Mouse (Mus musculus): ENCODE measurements around the gene Saal1. TPM values are rescaled to one million over a fixed set of nuclear protein-coding genes. Genes with fewer than 3 reads are reported as not detected.
"Not testable (repeated sequence)": the region's sequence is repeated elsewhere in the genome, so short reads cannot be mapped to it uniquely, and the experiment has no call there.

The Saal1 gene
- polyA plus RNA-seq (2017; shearing (Covaris generic)): 10 to 100 TPM; 16.0 to 20.2 TPM

DNA sequence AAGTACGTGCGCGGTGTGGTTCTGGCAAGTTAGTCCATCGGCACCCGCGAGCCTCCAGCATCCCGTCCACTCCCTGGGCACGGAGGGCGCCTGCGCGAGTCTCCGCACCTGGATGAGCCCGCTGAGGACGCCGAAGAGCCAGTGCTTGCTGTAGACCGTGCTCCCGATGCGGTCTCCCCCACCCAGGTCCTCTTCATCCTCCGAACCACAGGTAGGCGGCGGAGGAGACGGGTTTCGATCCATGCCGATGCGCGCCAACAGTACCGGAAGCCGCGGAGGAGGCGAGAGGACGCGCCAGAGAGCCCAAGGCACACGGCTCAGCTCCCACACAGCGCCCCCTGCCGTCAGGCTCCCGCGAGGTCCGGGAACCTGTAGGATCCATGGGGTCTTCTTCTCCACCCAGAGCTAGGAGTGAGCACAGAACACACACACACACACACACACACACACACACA is at the start of gene Saal1:
Gene Saal1, minus strand, starts transcription at position 291 of the 455 bp plus-strand sequence.
- ATAC-seq: peak; percentile 97

DNA sequence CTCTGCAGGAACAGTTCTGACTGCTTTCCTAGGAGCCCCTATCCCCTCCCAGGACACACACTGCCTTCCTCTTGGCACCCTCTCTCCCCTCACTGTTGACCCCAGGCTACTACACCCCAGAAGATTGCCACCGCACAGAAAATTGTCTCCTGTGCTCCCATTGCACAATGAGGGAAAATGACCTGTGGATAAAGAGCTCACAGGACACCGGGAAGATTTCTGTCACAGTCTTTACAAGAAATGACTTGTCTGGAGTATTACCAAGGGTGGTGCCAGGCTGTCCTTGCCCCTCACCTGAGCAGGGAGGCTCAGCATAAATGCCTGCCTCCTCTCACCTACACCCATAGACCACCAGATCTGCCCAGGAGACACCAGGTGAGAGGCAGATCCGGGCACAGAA is 41.0 kb upstream of the Saal1 start, which contains the start of gene Saa2:
Gene Saa2, plus strand, starts transcription at position 301 of the 400 bp plus-strand sequence.
- no peak for ATAC-seq

DNA sequence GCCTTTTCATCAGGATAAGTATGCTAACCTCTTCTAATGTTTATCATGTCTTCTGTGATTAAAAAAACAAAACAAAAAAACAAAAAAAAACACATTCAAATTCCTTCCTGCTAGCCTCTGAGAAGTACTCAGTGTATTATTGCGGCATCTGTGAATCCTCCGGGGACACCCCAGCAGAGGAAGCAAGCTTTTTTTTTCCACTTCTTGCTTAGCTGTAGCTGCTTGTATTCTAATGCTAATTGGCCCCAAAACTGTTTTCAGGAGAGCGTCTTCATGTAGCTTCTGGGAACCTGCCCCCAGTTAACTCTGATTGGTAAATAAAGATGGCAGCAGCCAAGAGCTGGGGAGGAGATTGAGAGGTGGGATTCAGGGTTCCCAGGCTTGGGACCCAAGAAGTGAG is 38.0 kb upstream of the Saal1 start:
- no peak for ATAC-seq

DNA sequence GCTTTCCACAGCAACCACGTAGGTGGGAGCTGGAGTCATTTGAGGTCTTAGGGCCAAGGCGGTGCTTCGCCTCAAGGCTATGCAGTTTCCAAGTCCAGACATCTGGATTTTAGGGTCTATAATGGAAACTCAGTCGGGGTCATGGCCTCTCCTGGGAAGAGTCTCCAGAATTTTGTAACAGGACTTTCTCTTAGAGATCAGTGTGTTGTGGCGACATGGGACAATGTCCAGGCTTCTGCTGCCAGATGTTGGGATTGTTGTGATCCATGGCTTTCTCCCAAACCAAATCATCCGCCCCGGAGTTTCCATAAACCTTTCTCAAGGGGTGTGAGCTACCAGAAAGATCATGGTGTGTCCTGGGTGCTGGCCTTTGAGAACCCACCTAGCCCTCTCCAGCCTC is 35.9 kb upstream of the Saal1 start:
- ATAC-seq: no peak

DNA sequence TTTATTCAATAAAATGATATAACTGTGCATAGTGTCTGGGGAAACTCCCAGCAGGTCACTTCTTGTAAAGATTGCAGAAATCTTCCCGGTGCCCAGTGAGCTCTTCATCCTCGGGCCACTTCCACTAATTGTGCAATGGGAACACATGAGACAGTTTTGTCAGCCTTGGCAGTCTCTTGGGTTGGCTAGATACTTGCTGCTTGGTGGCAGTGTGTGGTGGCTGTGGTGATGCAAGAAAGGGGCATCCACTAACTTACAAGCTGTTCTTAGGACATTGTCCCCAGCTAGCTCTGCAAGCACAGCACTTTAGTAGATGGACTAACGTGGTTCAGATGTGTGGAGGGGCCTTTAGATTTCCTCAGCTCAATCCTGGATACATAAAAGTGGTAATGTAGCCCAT is 35.3 kb upstream of the Saal1 start:
- ATAC-seq: no peak

DNA sequence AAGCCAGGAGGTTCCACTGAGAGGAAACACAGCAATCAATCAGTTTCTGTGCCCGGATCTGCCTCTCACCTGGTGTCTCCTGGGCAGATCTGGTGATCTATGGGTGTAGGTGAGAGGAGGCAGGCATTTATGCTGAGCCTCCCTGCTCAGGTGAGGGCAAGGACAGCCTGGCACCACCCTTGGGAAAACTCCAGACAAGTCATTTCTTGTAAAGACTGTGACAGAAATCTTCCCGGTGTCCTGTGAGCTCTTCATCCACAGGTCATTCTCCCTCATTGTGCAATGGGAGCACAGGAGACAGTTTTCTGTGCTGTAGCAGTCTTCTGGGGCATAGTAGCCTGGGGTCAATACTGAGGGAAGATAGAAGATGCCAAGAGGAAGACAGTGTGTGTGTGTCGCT is 32.4 kb upstream of the Saal1 start, which contains the start of gene Saa1:
Gene Saa1, minus strand, starts transcription at position 101 of the 400 bp plus-strand sequence.
- not testable (repeated sequence) for ATAC-seq

DNA sequence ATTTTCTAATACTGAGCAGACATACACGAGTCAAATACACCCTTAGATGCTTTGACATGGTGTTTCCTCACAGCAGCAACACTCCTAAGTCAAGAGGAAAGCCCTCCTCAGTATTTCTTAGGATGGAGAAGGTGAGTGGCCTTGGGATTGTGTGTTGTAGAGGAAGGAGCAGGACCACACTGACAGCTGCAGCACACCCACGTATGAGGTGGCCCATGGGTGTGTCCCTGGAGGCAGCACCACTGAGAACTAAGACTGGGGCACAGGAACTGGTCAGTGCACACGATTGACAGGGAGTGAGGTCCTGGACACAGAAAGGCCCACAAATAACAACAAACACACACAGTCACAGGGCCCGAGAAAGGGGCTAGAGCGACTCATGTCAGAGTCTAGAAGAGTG is 29.6 kb upstream of the Saal1 start:
- ATAC-seq: not testable (repeated sequence)

DNA sequence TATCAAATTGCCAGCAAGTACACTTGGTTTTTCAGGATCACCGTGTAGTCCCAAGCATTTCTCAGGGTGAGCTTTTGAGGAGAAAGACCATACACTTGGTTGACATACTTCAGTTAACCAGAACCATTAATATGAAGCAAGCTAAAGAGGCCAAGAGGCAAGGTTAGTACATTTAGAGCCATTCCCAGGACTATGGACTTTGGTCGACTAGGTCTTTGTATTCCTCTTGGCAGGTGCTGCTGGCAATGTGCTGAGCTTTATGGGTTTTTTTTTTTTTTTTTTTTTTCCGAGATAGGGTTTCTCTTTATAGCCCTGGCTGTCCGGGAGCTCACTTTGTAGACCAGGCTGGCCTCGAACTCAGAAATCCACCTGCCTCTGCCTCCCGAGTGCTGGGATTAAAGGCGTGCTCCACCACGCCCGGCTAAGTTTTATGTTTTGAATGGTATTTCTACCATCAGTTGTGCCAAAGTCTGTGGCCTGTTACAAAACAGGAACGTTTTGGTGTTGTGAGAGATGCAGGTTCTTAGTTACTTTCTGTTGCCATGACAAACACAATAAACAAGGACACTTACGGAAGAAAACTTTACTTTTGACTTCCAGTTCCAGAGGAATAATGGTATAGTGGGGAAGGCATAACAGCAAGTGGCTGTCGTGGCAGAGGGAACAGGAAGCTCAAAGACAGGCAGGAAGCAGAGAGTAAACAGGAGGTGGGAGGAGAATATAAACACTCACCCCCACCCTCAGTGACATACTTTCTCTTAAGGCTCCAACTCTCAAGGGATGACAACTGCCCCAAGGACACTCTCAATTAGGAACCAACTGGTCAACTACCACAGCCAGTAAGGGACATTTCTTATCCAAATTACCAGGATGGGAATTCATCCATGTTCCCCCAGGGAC is 28.3 kb upstream of the Saal1 start:
- no peak for ATAC-seq

DNA sequence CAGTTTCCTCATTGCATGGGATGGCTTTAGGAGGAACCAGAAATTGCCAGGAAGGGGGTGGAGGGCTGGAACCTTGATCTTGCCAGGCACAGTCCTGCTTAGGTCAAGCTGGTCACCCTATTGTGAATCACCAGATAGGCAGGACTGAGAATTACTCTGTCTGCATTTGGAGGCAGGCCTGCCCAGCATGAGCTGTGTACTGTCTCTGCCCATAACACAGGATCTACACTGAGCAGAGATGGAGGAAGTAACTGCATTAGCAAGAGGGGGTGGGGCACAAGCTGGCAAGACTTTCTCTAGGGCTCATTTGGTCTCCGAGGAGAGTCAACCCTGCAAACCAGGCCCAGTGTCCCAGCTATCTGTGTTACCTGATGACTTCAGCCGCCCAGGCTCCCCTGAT is 24.5 kb upstream of the Saal1 start:
- ATAC-seq: no peak

DNA sequence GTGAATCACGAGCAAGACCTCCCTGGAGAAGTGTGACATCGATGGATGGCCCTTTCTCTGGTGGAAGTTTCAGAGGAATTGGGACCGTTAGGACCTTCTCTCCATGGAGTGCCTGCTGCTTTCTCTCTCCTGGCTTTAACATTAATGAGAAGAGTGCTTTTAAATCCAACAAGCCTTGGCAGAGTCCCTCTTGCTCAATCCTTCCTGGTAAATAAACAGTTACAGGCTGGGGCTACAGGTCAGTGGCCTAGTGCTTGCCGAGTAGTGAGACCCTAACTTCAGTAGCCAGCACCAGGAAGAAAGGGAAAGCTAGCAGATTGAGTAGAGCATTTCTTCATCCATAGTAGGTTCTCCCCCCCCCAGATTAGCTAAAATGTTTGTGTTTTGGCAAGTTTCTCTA is 22.0 kb upstream of the Saal1 start, which contains the start of gene Saa4:
Gene Saa4, minus strand, starts transcription at position 146 of the 400 bp plus-strand sequence.
- no peak for ATAC-seq

DNA sequence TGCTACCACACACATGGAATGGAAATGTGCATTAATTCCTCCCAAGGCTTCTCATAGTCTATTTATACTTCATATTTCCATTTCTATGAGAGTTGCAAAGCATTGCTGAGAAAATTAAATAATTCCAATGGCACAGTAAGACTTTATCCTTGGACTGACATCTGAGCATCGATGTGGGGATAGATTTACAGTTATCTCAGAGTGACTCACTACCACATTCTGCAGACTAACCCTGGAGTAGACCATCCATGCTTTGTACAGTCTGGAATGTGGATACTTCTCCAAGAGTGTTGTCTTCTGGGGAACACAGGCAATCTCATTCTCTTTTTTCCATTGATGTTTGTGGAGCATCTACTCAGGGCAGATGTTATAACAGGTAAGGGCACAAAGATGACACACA is 17.1 kb upstream of the Saal1 start:
- ATAC-seq: no peak

DNA sequence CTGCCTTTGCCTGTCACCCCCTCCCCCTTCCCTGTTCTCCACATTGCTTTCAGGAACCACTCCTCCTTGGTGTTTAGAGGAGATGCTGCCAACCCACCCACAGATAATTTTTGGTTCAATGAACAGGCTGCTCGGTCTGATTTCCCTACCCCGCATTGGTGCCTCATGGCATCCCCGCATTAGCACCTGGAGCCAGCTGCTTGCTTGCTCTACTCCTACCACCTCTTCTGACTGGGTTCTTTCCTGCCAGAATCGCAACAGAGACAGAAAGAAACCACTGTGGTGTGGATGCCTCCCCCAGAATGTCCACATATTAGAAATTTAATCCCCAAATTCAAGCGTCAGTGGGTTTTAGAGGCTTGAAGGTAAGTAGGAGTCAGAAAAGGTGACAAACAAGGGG is 13.9 kb upstream of the Saal1 start:
- ATAC-seq: no peak

DNA sequence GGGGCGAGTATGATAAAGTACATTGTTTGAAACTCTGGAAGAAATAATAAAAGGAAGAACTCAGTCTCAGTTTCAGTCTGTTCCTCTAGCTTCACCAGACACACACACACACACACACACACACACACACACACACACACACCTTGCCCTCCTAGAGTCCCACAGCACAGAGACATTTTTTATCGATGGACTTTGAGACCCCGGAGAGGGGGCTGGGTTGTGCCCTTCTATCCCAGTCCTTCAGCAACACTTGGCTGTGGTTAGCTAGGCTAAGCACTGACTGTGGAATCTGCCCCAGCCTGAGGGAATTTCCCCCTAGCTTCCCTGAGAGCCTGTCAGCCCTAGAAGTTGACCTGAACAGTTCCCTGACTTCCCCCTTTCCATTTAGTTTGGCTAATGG is 13.4 kb upstream of the Saal1 start:
- ATAC-seq: no peak

DNA sequence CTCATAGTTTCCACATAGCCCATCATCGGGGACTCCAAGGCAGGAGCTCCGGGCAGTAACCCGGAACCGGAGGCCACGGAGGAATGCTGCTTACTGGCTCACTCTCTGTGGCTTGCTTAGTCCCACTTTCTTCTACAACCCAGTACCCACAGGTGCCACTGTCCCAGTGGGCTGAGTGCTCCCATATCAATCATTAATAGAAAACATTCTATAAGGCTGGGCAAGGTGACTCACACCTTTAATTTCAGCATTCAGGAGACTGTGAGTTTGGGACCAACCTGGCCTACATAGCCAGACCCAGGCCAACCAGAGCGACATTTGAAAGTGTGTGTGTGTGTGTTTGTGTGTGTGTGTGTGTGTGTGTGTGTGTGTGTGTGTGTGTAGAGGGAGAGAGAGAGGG is 12.9 kb upstream of the Saal1 start:
- no peak for ATAC-seq

DNA sequence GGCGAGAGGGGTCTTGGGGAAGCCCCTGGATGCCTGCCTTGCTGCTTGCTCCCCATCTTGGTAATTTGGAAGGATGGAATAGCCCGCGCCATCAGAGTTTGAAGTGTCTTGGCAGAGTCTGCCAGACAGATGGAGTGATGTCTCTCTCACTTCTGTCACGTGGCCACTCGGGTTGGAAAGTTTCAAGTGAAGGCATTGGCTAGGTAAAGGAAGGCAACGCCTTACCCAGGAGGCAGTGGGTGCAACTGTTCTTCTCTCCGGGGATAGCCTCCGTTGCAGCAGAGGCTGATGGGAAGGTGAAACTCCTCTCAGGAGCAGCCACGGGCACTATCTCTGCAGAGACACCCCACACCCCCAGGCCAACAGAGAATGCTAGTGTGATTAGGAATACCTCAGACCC is 10.0 kb upstream of the Saal1 start:
- ATAC-seq: no peak

DNA sequence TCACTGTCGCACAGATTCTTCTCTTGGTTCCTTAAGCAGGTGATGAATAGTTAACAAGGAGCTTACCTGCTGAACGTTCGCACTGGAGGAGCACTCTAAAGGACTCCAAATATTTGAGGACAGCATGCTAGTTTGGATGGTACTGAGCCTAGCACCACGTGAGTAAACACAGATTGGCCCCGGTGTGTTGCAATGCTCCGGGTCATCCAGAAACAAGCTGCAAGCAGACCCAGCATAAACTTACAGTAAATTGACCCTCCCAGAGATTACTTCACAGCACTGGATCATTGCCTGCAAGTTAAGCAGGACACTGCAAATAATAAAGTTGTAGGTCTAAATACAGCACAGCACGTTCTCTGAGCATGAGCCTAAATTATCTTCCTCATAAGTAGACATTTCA is 9.0 kb upstream of the Saal1 start:
- no peak for ATAC-seq

DNA sequence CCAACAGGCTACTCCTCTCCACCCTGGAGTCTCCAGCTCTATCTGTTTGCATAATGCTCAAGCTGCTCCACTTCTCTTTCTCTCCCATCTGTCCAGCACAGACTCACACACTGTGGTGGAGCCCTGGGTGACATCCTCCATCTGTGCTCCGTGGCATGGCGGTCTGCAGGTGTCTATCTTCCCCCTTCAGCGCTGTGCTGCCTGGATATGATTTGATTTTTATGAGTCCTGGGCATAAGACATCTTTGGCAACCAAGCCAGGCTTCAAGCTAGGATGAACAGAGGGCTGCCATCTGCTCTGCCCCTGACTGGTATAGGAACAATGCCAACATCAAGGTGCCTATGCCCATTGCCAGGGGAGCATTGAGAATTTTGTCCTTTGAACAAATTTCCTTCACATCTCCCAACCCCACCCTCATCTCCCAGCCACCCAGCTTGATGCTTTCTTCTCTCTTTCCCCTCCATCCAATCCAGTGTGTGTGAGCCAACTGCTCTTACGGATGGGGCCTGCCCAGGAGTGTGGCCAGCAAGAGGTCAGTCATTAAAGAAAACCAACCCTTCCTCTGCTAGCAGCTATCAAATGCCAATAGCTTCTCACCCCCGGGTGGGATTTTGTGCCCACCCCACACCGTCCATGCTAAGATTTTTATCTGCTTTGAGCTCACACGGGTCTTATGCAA is 8.3 kb upstream of the Saal1 start:
- ATAC-seq: no peak

DNA sequence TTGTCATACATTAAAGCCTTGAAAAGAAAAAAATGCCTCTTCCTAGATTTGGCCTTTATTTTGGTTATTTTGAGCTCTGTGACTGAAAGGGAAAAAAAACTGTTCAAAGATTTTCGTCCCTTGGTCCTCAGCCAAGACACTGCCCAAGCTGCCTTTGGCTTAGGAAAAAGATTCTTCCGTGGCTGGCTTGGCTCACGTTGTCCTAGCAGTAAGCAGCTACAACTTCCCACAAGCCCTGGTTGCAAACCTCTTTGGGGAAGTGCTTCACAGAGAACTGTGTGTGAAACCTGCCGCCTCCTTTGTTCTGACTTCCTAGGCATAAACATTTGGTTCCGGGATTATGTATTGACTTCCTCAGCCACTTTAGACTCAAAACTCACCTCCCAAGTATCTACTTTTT is 6.4 kb upstream of the Saal1 start:
- ATAC-seq: no peak

DNA sequence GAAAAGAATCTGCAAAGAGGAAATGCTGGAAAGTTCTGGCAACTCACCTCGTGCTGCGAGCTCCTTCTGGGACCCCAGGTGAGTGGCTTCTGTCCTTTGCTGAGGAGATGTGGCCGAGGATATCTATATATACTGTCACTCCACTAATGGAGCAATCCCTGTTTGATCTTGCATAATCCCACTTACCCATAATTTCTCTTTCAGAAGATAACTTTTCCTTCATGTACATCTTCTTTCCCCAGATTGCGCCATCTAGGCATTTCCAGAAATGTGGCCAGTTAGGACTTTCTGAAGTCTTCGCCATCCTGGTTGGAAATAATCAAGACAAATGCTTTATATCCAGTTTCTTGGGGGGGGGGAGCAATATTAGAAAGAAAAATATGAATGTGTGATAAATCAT is 5.1 kb upstream of the Saal1 start, which contains the start of gene Saa3:
Gene Saa3, minus strand, starts transcription at position 101 of the 400 bp plus-strand sequence.
- no peak for ATAC-seq

DNA sequence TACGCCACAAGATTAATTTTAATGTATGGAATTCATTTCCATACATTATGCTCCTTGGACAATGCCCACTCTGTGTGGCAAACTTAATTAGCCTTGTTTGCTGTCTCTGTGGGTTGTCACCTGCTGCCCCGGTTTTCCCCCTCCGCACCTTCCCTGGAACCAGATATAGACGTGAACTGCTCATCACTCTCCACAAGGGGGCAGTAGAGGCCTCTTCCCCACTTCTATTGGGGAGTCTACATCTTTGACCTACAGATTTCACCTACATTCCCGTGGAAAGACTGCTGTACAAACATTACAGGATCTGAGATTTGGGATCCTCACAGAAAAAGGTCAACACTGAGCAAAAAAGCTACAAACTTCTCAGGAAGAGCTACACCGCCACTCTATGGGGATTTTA is 4.0 kb upstream of the Saal1 start:
- peak; percentile 40 for ATAC-seq

DNA sequence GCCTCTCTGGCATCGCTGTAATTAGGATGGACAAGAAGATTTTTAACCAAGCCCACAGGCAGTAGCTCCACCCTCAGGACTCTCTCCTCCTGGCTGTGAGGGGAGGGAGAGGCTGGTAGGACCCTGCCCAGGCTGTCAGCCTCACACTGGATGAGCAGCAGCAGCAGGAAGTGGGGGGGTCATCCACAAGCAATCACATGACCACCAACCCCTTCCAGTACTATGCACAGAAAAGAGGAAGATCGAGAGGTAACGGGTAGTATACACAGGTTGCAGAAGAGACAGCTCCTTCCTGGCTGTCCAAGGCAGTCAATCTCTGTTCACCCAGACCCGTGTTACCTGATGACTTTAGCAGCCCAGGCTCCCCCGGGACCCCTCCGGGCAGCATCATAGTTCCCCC is 1.8 kb upstream of the Saal1 start:
- no peak for ATAC-seq

DNA sequence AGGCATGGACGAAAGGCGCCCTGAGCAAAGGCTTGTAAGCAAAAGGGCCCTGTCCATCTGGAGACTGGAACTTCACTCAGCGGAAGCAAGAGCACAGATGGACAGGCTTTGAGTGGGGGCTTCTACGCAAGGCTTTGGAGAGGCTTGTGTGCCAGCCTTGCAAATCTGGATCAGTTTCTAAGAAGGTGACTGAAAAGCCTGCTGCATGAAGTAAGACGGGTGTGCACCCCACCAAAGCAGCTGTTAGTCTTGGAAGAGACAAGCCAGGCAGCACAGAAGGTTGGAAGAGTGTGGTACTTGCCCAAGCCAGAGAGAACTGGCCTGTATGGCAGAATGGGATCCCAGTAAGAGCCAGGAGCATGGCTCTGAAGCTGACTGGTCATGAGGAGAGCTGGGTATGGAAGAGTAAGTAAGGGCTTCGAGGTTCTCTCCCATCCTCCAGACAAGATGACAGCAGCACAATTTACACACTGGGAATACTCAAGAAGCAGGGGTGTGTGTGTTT is 9.9 kb downstream of the Saal1 start:
- ATAC-seq: no peak

DNA sequence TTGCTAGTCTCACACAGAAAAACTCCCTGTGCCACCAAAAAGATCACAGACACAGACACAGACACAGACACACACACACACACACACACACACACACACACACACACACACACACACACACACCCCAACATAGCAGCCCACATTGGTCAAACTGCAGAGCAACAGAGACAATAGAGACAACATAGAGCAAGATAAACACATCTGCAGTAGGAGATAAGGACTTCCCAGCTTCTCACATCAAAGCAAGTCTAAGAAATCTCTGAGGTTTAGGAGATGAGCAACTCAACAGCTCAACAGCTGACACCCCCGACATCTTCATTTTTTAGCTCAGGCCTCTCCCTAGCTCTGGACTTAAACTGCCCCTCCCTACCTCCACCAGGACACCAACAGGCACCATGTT is 13.7 kb downstream of the Saal1 start:
- no peak for ATAC-seq
